Mouse (Mus musculus) stomach, postnatal 0 days (tissue): ENCODE measurements at regions not wholly inside any gene's neighbourhood (a gene's known extent, or its start where the extent isn't known, plus 50 kb on each side); places are given as distances from the start of the nearest gene placed in this dataset.

Experiments used
- ATAC-seq: fragments of 200-750 bp; cut with Nextera tagmentation; 2 replicates; pipeline ENCODE4 v1.8.0; 2017; ENCODE audit not compliant: low FRiP score, low TSS enrichment
- DNase-seq: peaks from one replicate; pipeline ENCODE4 v3.0.0-alpha.2; 2016; ENCODE audit warnings: low spot score
- H3K27ac ChIP-seq: fragments of 300-500 bp; sonication (generic); replicated peaks from 2 replicates; pipeline ENCODE4 v1.5.1; 2014; ENCODE audit warnings: mild to moderate bottlenecking, control low read depth
- H3K27me3 ChIP-seq: fragments of 300-500 bp; sonication (generic); 2 replicates; pipeline ENCODE4 v1.6.1; 2014; ENCODE audit warnings: low read length; ENCODE audit not compliant: control insufficient read depth, insufficient read depth
- H3K36me3 ChIP-seq: fragments of 300-500 bp; sonication (generic); 2 replicates; pipeline ENCODE4 v1.6.1; 2014; ENCODE audit warnings: low read length, mixed read lengths; ENCODE audit not compliant: control insufficient read depth, insufficient read depth
- H3K4me1 ChIP-seq: fragments of 300-500 bp; sonication (generic); replicated peaks from 2 replicates; pipeline ENCODE4 v1.6.1; 2014; ENCODE audit warnings: antibody characterized with exemption; ENCODE audit not compliant: control insufficient read depth, insufficient read depth
- H3K4me2 ChIP-seq: fragments of 300-500 bp; sonication (generic); replicated peaks from 2 replicates; pipeline ENCODE4 v1.6.1; 2014; ENCODE audit warnings: low read depth, mild to moderate bottlenecking, control low read depth, moderate library complexity
- H3K4me3 ChIP-seq: fragments of 300-500 bp; sonication (generic); 2 replicates; pipeline ENCODE4 v1.5.1; 2014; ENCODE audit warnings: low read depth, low read length, control low read depth
- H3K9ac ChIP-seq: fragments of 300-500 bp; sonication (generic); 2 replicates; pipeline ENCODE4 v1.6.1; 2014; ENCODE audit warnings: mild to moderate bottlenecking, low read length, control low read depth, mixed read lengths
- H3K9me3 ChIP-seq: fragments of 300-500 bp; sonication (generic); 2 replicates; pipeline ENCODE4 v1.6.1; 2016; ENCODE audit warnings: low read length; ENCODE audit not compliant: control insufficient read depth
- CTCF ChIP-seq: IDR thresholded peaks from 2 replicates; pipeline ENCODE4 v1.5.1; 2016; ENCODE audit warnings: antibody characterized with exemption, low read depth, mild to moderate bottlenecking, moderate library complexity
- EP300 ChIP-seq: optimal IDR thresholded peaks from 2 replicates; pipeline ENCODE3; 2016; ENCODE audit warnings: antibody characterized with exemption
- WGBS: fragments of 180-500 bp; shearing (Covaris S2); extraction: QIAGEN DNeasy Blood & Tissue Kit; methylation state at CpG from one replicate; pipeline ENCODE4 v1.1.7; 2014; 5-methylcytosine and 5-hydroxymethylcytosine counted together

- no peak overlapping the region for H3K9ac ChIP-seq
- TF ChIP-seq CTCF (no peak), EP300 (no peak)
Measured at GRCm38 (mm10) chr16:29147766-29148165, 61.7 kb upstream of the Hrasls start.

GRCm38 (mm10) chr16:29119217-29119616 is 90.3 kb upstream of the Hrasls start:
- DNase-seq (no peak), ATAC-seq (no peak)
- no peaks in the 10 kb centered on the region for H3K36me3 ChIP-seq
- TF ChIP-seq CTCF (no peak), EP300 (no peak)
- no peak overlapping the region for H3K4me2 ChIP-seq
- H3K9me3 ChIP-seq = no peaks in the 10 kb centered on the region
- H3K4me3 ChIP-seq = no peak overlapping the region
- H3K27me3 ChIP-seq = no peaks in the 10 kb centered on the region
- WGBS = 69% methylated on average over 4 of the region's 4 CpGs
- H3K4me1 ChIP-seq = no peaks in the 10 kb centered on the region
- H3K27ac ChIP-seq = no peak overlapping the region
- no peak overlapping the region for H3K9ac ChIP-seq

More at GRCm38 (mm10) chr16:29147766-29148165, 61.7 kb upstream of the Hrasls start:
- no peaks in the 10 kb centered on the region for H3K27me3 ChIP-seq
- no peak overlapping the region for H3K27ac ChIP-seq
- H3K4me3 ChIP-seq = no peak overlapping the region
- no peak for ATAC-seq
- DNase-seq = no peak
- no peaks in the 10 kb centered on the region for H3K36me3 ChIP-seq
- H3K4me1 ChIP-seq = no peaks in the 10 kb centered on the region
- no peak overlapping the region for H3K4me2 ChIP-seq
- WGBS = 51% methylated on average over 1 of the region's 1 CpGs
- H3K9me3 ChIP-seq = no peaks in the 10 kb centered on the region

GRCm38 (mm10) chr16:29096791-29097190 is 112.7 kb upstream of the Hrasls start:
- H3K9ac ChIP-seq = no peak overlapping the region
- no peaks in the 10 kb centered on the region for H3K4me1 ChIP-seq
- WGBS = 70% methylated on average over 4 of the region's 4 CpGs
- H3K27me3 ChIP-seq = no peaks in the 10 kb centered on the region
- no peak overlapping the region for H3K27ac ChIP-seq
- H3K36me3 ChIP-seq = no peaks in the 10 kb centered on the region
- ATAC-seq (no peak), DNase-seq (no peak)
- no peak overlapping the region for H3K4me2 ChIP-seq
- H3K9me3 ChIP-seq = no peaks in the 10 kb centered on the region
- no peak for TF ChIP-seq EP300
- no peak for TF ChIP-seq CTCF
- no peak overlapping the region for H3K4me3 ChIP-seq

- H3K27ac ChIP-seq = no peak overlapping the region
- no peak overlapping the region for H3K4me2 ChIP-seq
- 83% methylated on average over 3 of the region's 3 CpGs for WGBS
- no peak overlapping the region for H3K4me3 ChIP-seq
- no peak for ATAC-seq
- no peak for DNase-seq
- no peak overlapping the region for H3K9ac ChIP-seq
- no peaks in the 10 kb centered on the region for H3K4me1 ChIP-seq
- no peak for TF ChIP-seq CTCF
- no peak for TF ChIP-seq EP300
- H3K9me3 ChIP-seq = no peaks in the 10 kb centered on the region
- no peaks in the 10 kb centered on the region for H3K36me3 ChIP-seq
- no peaks in the 10 kb centered on the region for H3K27me3 ChIP-seq
Measured at GRCm38 (mm10) chr16:29065961-29066360, 136.5 kb upstream of the Mb21d2 start.

GRCm38 (mm10) chr16:29065097-29065785 is 135.8 kb upstream of the Mb21d2 start:
- H3K4me2 ChIP-seq = no peak overlapping the region
- no peaks in the 10 kb centered on the region for H3K36me3 ChIP-seq
- no peak overlapping the region for H3K9ac ChIP-seq
- DNase-seq = no peak
- no peaks in the 10 kb centered on the region for H3K27me3 ChIP-seq
- H3K27ac ChIP-seq = no peak overlapping the region
- TF ChIP-seq EP300 (no peak), CTCF (no peak)
- H3K9me3 ChIP-seq = no peaks in the 10 kb centered on the region
- no peaks in the 10 kb centered on the region for H3K4me1 ChIP-seq
- WGBS = 91% methylated on average over 4 of the region's 4 CpGs
- no peak overlapping the region for H3K4me3 ChIP-seq
- no peak for ATAC-seq

- ATAC-seq (peak; percentile 95), DNase-seq (peak; percentile 62)
- H3K9me3 ChIP-seq = no peaks in the 10 kb centered on the region
- H3K27me3 ChIP-seq = no peaks in the 10 kb centered on the region
- H3K9ac ChIP-seq = no peak overlapping the region
- H3K4me3 ChIP-seq = no peak overlapping the region
- H3K27ac ChIP-seq = no peak overlapping the region
- no peak overlapping the region for H3K4me2 ChIP-seq
- no peaks in the 10 kb centered on the region for H3K4me1 ChIP-seq
- H3K36me3 ChIP-seq = no peaks in the 10 kb centered on the region
- TF ChIP-seq EP300 (no peak), CTCF (no peak)
Measured at GRCm38 (mm10) chr16:29063377-29063776, 133.9 kb upstream of the Mb21d2 start.
